Mouse (Mus musculus): Measurements from ENCODE around the gene Naa38.

The Naa38 gene

GRCm38 (mm10) chr11:69400083-69400850 is 5.0 kb downstream of the Naa38 start:
- no peak for DNase-seq (ENCODE audit: low spot score in 2 of 2)

- DNase-seq (ENCODE audit: low spot score in 2 of 2): peak; percentile 87 to 88
These were observed 5.9 kb downstream of the Naa38 start for GRCm38 (mm10) chr11:69401210-69401637.

DNA sequence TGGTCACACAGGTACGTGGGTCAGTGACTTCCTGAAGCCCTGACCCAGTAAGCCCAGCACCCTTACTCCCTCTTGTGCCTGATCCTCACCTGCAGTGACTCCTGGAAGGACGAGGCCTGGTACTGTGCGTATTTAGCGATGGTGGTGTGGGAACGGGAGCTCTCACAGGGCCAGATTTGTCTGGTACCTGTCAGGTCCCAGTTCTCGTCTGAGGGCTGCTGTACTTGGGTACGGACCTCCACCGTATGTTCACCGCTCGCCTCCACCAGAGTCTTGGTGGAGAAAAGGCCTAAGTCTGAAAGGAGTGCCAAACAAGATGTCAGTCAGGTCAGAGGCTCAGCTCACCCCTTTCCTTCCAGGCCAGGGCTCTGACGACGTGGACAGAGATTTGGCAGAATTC is 6.7 kb downstream of the Naa38 start:
- no peak for DNase-seq (ENCODE audit: low spot score in 2 of 2)

DNA sequence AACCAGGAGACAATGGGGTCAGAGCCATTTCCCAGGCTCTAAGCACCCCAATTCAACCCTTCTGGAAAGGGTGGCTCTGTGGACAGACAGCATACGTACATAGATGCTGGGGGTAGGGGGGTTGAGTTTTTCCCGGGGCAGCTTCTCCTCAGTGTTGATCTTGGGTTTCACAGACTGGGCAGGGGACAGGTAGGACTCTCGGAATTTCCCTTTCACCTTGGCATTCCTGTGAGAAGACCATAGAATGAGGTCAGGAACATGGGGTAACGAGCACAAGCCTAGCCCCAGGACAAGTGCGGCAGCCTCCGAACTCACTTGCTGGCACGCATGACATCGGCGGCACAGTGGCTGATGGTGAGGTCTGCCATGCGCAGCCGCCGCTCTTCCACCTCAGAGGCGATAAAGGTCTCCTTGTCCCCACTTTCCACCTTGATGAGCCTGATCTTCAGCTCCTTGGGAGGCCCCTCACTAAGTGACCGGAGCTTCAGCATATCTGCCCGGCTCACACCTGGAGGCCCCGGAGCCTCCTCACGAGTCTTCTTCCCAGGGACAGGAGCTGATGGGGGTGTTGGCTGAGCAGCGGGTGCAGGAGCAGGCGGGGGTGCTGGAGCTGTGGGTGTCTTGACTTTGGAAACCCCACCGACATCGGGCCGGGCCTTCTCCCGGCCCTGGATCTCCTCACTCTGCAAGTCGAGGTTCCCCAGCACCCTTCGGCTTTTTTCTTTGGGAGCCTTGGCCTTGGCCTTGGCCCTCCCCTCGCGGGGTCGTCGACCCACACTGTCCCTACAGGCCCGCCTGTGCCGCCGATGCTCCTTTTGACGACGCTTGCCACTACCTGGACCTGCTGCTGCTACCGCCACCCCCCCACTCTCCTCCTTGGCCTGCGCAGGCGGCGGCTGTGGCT is 8.7 kb downstream of the Naa38 start:
- no peak for DNase-seq (ENCODE audit: low spot score in 2 of 2)

GRCm38 (mm10) chr11:69404595-69405396 is 9.5 kb downstream of the Naa38 start:
- no peak for DNase-seq (ENCODE audit: low spot score in 2 of 2)

DNA sequence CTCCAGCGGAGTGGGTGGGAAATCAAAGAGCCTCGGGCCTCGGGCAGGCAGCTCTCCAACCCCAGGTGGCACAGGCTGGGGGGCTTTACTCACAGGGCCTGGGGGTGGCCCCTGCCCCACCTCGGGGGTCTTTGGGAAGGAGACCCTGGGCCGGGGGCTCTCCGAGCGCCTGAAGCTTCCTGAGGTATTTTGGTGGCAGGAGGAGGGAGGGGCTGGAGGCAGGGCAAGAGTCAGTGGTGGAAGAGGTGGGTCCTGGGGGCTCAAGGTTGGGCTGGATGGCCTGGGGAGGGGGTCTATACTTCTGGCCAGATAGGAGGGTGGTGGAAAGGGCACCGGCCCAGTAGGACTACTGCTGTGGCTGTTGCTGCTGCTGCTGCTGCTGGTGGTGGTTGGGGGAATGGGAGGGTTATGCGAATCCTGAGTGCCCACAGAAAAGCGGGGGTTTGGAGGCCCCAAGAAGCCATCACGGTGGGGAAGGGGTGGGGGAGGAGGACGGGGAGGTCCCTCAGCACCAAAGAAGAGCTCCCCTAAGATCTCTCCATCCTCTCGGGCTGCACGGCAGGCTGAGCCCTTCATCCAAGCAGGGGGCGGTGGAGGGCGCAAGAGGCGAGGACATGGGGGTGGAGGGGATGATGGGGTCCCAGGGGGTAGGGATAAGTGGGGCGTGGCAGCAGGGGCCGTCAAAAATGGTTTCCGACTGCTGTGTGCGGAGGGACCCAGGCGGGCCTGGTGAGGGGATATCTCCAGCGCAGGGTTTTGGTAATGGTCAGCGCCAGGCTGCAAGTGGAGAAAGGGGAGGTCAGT is 10.3 kb downstream of the Naa38 start:
- DNase-seq (ENCODE audit: low spot score in 2 of 2): no peak

DNA sequence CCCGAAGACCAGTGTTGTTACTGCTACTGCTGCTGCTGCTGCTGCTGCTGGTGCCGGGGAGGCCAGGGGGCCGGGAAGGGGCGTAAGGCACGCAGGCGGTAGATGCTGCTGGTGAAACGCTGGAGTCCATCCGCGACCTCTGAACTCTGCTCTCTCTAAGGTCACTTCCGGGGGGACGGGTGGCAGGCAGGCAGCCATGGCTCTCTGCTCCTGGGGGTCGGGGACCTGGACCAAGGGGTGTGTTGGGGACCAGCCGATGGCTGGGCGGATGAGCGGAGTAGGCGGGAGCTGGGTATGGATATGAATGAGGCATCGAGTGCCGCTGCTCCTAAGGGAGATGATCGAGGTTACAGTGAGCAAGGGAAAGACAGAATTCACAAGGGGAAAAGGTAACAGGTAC is 11.0 kb downstream of the Naa38 start:
- DNase-seq (ENCODE audit: low spot score in 2 of 2): no peak

GRCm38 (mm10) chr11:69406867-69407723 is 11.8 kb downstream of the Naa38 start:
- DNase-seq (ENCODE audit: low spot score in 2 of 2): no peak

DNA sequence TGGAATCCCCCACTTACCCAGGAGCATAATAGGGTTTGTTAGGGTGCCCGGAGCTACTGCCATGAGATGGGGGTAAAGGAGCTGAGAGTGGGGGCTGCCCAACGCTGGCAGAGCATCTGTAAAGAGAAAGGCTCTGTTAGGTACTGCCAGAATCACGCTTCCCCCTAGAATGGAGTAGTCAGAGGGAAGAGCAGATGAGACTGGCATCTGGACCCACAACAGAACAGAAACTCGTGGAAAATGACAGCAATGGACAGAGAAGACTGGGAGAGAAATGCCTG is 12.4 kb downstream of the Naa38 start:
- DNase-seq (ENCODE audit: low spot score in 2 of 2): no peak

DNA sequence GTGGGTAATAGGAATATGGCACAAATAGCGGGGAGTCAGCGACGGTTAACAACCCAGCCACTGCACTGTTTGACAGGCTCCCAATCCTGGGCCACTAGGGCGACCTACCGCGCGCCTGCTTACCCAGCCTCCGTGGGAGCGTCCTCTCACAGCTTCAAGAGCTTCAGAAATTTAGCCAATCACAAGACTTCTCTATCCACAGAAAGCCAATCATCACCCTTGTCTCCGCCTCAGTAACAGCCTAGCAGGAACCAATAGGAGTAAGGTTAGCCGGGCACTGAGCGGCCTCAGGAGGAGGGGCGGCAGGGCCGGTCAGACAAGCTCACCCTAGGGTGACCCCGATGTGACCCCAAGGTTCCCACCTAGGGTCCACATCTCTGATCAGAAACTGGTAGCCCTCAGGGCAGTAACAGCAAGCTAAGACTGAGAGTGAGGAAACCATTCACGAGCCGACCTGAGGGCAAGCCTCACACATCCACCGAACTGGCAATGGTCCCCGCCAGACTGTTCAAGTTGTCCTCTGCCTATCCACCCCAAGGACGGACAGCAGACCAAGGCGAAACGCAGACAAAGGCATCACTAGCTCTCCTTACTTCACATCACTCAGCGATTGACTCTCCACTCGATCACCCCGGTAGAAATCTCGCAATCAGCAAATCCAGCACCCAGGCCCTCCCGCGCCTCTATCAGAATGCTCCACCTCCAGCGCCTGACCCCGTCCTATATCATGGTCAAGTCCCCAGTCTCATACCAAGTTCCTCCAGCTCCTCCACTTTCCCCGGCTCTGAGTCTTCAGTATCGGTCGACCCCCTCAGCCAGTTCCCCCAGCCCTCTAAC is 13.5 kb downstream of the Naa38 start:
- DNase-seq (ENCODE audit: low spot score in 2 of 2): peak; percentile 92 to 95

DNA sequence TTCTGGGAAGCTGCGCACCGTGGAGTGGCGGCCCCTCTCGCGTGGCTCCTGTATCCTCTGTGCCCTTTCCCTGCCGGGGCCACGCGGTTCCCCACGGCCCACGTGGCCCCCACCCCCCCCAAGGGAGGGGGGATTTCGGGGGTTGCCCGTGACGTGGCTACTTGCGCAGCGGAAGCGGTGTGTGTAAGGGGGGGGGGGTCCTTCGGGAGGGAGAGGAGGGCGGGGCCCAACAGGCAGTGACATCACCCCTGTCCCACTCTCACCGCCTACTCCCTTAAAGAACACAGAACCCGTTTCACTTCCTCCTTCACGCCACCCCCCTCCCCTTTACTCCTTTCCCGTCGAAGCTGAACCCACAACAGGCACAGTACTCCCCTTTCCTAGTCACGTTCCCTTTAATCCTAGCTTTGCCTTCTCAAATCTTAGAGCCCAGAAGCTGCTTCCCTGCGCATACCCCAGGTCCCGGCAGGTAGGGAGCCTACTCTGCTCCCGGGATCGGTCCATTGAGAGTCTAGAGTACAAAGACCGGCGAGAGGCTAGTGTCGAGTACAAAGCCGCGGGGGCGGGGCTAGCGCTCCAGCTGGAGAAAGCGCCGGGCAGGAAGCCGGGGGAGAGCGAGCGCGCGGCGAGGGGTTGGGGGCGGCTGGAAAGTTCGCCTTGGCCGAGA is 14.2 kb downstream of the Naa38 start:
- DNase-seq (ENCODE audit: low spot score in 2 of 2): peak; percentile 85 to 86

GRCm38 (mm10) chr11:69410045-69410309 is 14.7 kb downstream of the Naa38 start:
- DNase-seq (ENCODE audit: low spot score in 2 of 2): no peak

DNA sequence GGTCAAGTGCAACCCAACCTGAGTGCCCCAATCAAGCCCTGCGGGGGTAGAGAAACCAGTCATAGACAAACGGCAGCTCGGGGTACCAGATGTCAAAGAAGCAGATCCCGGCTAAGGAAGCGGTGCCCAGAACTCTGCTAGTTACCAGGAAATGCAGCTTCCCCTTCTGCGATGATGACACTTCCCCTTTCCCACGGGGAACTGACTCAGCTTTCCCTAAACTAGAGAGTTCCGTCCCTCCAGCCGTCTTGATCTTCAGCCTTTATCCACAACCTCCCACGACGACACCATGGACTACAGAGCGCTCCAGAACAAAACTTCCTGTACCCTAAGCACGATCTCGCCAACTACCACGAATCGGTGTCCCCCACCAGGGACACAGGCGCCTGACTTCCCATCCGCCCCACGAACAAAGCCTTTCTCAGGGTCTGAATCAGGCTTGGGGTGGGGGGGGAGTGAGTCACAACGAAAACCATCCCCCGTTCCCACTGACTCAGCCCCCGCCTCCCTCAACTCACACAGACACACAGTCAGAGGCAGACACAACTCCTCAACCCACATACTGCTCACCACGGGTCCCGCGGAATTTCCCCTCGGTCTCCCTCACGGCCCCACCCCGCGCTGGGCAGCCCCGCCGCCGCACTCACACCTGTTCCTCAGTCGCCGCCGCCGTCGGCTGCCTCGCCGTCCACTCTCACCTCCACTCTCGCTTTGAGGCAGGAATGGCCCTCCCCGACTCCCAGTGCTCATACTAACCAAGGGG is 15.2 kb downstream of the Naa38 start:
- peak; percentile 81 to 83 for DNase-seq (ENCODE audit: low spot score in 2 of 2)

DNA sequence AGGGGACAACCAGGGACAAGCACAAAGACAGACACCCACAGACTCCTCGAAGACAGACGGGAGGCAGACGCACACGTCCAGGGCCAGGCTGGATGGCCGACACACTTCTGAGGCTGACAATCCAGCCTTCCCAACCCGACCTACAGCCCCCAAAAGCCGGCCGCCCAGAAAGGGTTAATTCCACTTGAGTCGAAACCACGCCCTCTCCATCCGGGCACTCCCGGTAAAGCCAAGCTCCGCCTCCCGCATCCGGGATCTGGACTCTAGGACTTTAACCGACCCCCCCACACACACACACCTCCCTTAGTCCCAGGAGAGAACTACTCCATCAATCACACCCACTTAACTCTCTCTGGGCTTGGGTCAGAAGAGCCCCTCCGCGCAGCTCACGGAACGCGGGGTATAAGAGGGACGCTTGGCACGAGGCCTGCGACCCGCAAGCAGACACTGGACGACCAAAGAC is 15.8 kb downstream of the Naa38 start:
- peak; percentile 92 to 93 for DNase-seq (ENCODE audit: low spot score in 2 of 2)

DNA sequence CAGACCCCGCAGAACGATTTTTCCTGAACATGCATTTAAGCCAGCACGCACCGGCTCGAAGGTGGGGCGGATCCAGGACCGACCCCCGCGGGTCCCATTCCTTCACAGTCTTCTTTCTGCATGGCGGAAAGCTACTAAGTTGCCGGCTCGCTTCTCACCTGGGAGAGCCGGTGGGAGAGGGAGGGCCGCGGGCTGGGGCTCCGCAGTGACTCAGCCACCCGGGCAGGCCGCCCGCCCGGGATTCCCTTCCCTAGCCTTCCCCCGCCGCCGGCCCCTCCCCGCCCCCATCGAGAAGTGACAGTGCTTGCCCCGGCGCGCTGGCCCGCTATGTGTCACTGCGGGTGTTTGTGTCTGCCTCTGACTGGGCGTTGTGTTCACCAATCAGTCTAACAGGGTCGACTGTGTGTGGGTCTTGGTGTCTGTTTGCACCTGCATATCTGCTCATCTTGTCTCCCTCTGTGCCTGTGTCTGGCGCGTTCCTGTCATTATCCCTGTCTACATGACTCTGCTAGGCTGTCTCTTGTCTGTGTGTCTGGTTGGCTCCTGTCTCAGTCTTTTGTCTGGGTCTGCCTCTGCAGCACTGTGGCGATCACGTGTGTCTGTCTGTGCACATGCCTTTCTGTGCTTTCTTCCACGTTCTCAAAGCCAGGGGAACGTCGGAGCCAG is 16.4 kb downstream of the Naa38 start:
- peak in 1 of 2 experiments; percentile 70 for DNase-seq (ENCODE audit: low spot score in 2 of 2)

- no peak for DNase-seq (ENCODE audit: low spot score in 2 of 2)
These were observed 17.3 kb downstream of the Naa38 start for GRCm38 (mm10) chr11:69412548-69412947.

DNA sequence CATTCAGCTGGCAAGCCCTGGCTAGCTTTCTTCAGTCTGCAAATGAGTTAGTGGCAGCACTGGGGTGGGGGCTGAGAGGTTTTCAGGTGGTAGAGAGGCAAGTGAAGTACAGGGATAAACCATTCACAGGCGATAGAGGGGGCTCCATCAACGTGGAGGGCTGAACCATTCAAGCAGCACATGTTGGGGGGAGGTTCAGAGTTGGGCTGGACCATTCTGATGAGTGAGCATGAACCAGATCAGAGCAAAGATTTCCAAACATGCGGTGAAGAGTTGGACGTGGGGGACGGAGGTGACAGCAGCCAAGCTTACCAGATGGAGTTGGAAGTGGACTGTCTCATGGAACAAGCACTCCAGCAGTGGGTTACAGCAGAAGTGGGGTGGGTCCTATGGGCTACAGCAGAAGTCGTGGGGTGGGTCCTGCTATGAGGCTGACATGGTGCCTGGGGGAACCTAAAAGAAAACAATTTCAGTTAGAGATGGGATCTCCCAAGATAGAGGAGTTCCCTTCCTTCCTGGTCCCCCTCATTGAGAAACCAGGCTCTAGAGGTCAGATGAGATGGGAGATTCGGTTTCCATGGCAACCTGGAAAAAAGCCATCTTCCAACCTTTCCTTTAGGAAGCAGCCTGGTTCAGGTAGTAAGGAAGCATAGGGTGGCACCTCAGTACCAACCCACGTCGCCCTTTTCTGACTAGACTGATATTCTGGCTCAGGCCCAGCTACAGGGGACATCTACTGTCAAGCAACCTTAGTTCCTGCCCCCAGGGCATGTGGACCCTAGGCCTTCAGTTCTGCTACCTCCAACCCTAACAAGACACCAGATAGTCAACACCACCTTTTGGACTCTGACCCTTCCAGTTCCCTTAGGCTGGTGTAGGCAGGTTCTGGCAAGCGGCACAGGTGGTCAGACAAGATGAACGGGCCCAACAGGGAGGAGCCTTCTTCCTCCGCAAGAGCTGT is 18.2 kb downstream of the Naa38 start, which contains the start of gene Kdm6b:
Gene Kdm6b, minus strand, starts transcription at position 455 of the 961 bp plus-strand sequence.
- DNase-seq (ENCODE audit: low spot score in 2 of 2): no peak

Data from heart, adult 9 months (tissue).